Mouse (Mus musculus) urinary bladder, adult 2 months (tissue): ENCODE data around the gene Mrps14. TPM values are rescaled to one million over a fixed set of nuclear protein-coding genes. Genes with fewer than 3 reads are reported as not detected.

ENCODE experiments used
- DNase-seq: peaks from one replicate; pipeline ENCODE4 v3.0.0; 2022; ENCODE audit warnings: low spot score
- polyA plus RNA-seq: library from polyadenylated mRNA; depleted of rRNA; stranded (reverse); fragments of >200 nt; gene quantifications from 2 replicates; pipeline ENCODE4 v1.2.3, GENCODE M21; 2012; rRNA removed

Mrps14 gene
- polyA plus RNA-seq, 1 experiment = 73.3 TPM

DNA sequence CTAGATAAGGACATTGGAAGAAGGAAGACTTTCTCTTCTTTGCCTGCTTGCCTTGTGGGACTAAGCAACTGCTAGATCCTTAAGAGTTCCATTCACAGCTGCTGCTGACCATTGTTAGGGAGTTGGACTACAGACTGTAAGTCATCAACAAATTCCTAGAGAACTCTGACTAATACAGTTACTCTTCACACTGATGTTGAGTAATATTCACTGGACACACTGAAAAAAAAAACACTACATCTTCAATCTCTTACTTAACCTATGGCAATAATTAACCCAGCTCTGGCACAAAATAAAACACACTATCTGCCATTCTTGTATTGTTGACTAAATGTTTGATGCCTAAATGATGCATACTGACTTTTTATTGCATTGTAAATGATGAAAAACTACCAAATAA lies 32.8 kb downstream of the Mrps14 start:
- no peak for DNase-seq

DNA sequence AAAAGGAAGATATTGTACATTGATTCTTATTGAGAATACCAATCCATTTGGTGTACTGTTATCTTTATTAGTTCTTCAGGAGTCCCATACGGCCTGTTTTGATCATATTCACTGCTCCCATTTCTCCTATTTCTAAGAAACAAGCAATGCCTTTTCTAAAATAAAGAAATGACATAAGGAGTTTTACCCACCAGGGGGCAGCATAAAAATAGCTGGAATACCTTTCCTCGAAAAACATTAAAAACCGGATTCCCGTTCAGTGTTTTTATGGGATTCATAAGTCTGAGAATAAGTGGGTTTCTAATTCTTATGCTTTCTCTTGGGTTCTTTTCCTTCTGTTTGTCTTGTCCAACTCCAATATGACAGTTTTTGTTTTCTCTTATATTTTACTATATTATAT lies 36.0 kb downstream of the Mrps14 start:
- no peak for DNase-seq

DNA sequence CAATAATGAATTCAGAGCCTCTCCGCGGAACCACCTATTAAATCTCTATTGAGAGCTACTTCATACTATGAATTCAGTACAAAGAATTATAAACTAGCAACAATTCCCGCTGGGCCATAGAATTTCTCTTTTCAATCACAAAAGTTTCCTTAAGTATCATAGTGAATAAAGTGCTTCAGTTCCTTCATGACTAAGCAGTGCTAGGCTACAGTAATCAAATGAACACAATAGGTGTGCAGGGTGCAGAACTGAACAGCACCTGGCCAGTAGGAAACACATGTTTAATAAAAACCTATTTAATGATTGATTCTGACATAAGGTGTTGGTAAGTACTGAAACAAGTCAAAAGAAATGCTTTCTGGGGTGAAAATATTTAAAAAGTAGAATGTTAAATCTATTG lies 37.1 kb downstream of the Mrps14 start:
- no peak for DNase-seq

DNA sequence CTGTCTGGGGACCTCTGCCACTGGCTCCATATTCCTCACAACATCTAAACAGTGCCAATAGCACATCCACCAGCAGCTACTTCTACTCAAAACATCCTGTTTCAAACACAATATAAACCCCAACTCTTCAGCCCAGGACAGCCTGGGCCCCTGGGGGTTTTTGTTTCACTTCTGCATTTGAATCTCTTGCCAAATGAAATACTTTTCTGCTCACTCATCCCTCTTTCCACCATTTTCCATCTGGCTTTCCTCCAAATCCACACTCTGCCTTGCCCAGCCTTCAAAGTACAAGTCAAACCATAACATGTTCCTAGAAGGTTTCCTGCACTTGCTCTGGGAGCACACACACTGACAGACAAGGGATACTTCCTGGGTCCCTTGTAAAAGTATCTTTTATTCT lies 38.9 kb downstream of the Mrps14 start:
- DNase-seq = no peak

DNA sequence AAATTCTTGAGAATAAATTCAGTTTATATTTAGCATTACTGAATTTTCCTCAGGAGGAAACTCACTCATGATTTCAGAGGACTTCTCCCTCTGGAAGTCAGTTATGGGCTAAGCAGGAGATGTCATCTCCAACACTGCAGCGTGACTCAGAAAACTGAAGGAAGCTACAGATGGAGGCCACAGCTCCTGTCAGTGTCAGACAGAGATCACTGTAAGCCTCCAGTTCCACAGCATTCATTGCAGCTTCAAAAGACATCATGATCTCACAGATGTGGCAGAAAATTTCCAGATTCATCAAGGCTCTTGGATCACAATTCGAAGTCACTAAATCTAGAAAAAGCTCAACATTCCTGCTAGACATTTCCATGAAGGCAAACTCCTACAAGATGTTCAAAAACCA lies 43.0 kb downstream of the Mrps14 start:
- DNase-seq = no peak

DNA sequence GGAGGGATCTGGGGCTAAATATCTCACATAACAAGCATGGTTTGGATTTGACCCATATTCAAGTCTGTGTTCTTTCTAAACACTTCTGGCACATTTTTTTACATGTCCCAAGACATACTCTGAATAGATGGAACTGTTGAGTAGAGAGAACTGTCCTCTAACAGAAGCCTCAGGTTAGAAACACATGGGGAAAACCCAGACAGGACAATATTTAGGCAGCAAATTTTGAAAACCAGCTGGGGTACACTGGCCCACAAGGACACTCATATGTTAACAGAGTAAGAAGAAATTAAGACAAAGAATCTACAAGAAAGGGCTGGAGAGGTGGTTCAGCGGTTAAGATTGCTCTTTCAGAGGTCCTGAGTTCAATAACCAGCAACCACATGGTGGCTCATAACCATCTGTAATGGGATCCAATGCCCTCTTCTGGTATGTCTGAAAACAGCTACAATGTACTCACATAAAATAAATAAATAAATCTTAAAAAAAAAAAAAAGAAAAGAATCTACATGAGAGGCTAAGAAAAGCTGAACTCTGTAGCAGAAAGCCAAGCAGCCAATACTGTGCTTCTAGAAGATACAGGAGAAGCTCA lies 43.9 kb downstream of the Mrps14 start:
- DNase-seq = no peak

DNA sequence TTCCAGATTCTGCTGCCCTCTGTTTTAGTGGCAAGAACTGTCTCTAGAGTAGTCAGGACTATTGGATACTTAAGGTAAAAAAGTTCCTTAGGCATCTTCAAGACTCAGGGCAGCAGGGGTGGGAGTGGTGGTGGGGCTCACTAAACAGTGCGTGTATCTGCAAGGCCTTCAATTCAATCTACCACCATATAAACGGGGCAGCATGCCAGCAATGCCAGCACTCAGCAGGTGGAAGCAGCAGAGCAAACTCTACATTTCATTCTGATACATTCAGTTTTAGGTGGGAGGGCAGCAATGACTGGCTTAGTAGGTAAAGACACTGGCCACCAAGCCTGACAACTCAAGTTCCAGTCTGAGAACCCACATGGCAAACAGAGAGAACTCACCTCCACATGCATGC lies 45.1 kb downstream of the Mrps14 start:
- no peak for DNase-seq

DNA sequence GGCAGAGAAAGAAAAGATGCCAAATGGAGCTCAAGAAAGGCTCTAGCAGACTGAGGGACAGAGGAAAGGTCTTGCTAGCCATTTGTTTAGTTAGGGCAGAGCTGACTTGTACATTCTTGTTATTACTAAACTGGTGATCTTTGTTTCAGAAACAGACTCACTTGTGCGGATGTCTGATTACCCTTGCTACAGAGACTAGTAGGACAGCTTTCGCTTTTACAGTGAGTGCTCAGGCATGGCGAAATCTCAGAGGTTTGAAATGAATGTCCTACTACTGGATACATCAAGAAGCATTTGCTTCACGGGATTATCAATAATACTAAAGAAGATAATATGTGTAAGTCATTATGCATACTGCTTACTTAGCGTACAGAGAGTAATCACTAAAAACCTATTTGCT lies 49.7 kb downstream of the Mrps14 start:
- no peak for DNase-seq

DNA sequence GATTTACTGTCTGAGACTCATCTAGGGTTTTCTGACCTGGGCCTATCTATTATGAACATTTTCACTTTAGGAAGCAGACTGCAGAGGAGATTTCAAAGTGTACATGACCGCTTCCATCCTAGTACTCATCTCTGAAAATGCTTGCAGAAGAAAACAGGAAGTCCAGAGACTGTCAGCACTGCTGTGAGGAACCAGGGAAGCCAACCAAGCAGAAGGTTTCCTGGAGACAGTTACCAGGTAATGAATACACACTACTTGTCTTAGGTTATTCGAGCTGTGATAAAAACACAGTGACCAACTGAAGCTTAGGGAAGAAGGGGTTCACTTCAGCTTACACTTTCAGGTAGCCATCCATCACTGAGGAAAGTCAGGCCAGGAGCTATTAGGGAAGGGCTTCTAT lies 50.9 kb downstream of the Mrps14 start:
- no peak for DNase-seq

DNA sequence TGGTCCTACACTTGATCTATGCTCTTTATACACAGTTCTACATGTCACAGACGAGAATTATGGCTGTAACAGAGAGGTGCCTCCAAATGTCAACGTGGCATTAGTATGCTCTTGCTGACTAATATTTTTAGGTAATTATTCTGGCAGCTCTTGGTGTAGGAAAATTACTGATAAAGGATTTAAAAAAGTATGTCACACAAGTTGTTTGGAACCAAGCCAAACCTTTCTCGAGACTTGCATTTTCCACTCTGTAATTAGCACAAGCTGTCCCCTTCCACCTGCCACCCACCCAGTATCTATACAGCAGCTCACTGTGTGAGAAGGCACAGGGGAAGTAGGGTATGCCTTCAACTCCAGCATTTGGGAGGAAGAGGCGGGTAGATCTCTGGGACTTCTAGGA lies 51.8 kb downstream of the Mrps14 start:
- DNase-seq = no peak

DNA sequence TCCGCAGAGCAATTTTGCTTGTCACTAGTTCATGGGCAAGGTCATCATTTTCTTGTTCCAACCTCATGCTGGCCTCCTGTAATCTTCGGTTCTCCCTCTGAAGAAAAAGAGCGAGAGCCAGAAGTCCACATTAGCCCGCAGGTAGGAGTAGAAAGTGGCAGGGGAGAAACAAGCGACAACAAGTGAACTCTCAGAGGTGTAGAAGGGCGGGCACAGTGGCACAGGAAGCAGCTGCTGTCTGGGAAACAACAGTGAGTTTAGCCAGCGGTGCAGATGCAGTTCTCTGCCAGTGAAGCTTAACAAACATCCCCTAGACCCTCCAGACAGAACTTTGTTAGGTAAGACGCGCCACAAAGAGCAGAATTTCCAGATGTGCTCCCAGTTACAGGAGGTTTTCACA lies 52.5 kb downstream of the Mrps14 start:
- no peak for DNase-seq

DNA sequence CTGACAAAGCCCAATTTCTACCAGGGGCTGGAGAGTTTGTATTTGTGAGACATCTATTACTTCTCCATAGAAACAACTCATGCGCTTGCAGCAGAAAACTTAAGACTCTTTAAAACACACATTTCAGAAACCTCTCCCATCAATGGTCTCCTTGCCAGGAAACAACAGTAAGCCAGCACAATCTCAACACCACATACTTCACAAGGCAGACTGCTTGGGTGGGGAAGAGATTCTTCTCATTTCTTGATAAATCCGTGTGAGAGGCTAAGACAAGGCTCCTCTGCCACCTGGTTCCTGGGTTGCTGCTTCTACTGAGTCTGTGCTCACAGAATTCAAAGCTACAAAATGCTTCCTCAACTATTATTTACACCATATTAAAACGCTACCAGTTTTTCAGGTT lies 54.8 kb downstream of the Mrps14 start:
- DNase-seq = no peak

DNA sequence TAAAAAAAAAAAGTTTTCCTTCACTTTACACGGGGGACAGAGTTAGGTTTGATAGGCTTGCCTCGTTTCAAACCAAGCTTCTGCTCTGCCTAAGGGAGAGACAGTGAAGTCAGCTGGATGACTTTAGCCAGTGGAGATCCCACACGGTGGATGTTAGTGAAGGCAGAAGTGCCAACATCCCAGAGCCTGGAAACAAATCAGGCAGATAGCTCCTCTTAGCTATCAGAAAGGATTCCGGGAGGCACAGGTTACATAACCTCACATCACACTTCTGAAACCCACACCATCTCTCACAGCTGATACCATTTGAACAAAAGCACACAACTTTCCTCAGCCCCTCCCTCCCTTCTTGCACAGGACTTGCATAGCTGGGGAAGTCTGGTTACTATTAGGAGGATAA lies 55.8 kb downstream of the Mrps14 start:
- no peak for DNase-seq

DNA sequence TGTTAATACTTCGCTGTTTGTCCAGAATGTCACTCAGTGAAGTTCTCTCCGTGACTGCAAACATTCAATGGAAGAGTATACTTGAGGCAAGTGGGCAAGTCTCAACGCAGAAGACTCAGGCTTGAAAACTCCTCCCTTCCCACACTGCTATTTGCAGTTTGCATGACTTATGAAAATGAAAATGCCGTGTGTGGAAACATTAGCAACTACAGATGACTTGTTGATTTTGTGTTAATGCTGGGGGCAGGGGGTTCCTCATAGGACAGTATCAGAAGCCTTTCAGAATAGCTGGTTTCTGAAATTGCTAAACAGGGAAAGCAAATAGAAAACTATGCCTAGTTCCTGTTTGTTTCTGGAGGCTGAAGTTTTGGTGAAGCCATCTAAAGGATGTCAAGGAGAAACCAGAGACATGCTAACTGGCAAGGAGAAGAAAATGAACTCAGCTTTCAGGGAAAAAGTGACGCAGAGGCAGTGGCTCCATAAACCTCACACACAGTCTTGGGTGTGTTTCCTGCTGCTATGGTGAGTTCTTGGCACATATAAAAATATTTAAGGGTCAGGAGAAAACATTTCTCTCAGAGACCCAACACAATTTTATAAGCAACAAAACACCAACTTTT lies 56.5 kb downstream of the Mrps14 start:
- no peak for DNase-seq

Other genes starting within 250 kb of the Mrps14 start
- 24.9 and 29.4 TPM in 2 replicates for gene 4930523C07Rik, start 150.8 kb upstream of the Mrps14 start, polyA plus RNA-seq
- 0.17 and 0.19 TPM in 2 replicates for gene Tnn, start 41.6 kb upstream of the Mrps14 start, polyA plus RNA-seq
- gene Cacybp, start 17.7 kb downstream of the Mrps14 start, polyA plus RNA-seq = 27.4 and 30.1 TPM in 2 replicates